Mouse (Mus musculus): ENCODE measurements around the gene Uqcrh.

Gene Uqcrh

GRCm38 (mm10) chr4:116074861-116075620, at the start of gene Uqcrh, which contains the start of gene Lrrc41:
Gene Uqcrh, minus strand, starts transcription at chr4:116075071.
Gene Lrrc41, plus strand, starts transcription at chr4:116075269.
- peak; percentile 96 for DNase-seq (ENCODE audit: extremely low spot score)

GRCm38 (mm10) chr4:116123602-116124519, 49.0 kb upstream of the Uqcrh start, which contains the start of the genes Rad54l and Pomgnt1:
Gene Rad54l, minus strand, starts transcription at chr4:116123690.
Gene Pomgnt1, plus strand, starts transcription at chr4:116123840.
- peak; percentile 91 for DNase-seq (ENCODE audit: extremely low spot score)

- DNase-seq (ENCODE audit: extremely low spot score) = no peak
Observed at GRCm38 (mm10) chr4:116122762-116123161, 47.9 kb upstream of the Uqcrh start.

- no peak for DNase-seq (ENCODE audit: extremely low spot score)
Observed at GRCm38 (mm10) chr4:116111486-116111885, 36.6 kb upstream of the Uqcrh start.

- DNase-seq (ENCODE audit: extremely low spot score) = no peak
Observed at GRCm38 (mm10) chr4:116110695-116111094, 35.8 kb upstream of the Uqcrh start.

GRCm38 (mm10) chr4:116105278-116105677, 30.4 kb upstream of the Uqcrh start:
- DNase-seq (ENCODE audit: extremely low spot score) = no peak

- no peak for DNase-seq (ENCODE audit: extremely low spot score)
Observed at GRCm38 (mm10) chr4:116100959-116101358, 26.1 kb upstream of the Uqcrh start.

GRCm38 (mm10) chr4:116097211-116097610, 22.3 kb upstream of the Uqcrh start:
- no peak for DNase-seq (ENCODE audit: extremely low spot score)

GRCm38 (mm10) chr4:116096291-116096690, 21.4 kb upstream of the Uqcrh start:
- DNase-seq (ENCODE audit: extremely low spot score) = no peak

GRCm38 (mm10) chr4:116088510-116089249, 13.8 kb upstream of the Uqcrh start:
- DNase-seq (ENCODE audit: extremely low spot score) = no peak

GRCm38 (mm10) chr4:116077240-116078095, 2.6 kb upstream of the Uqcrh start:
- DNase-seq (ENCODE audit: extremely low spot score) = no peak

- peak; percentile 55 for DNase-seq (ENCODE audit: extremely low spot score)
Observed at GRCm38 (mm10) chr4:116076369-116077231, 1.7 kb upstream of the Uqcrh start.

GRCm38 (mm10) chr4:116075631-116076368, 929 bp upstream of the Uqcrh start:
- no peak for DNase-seq (ENCODE audit: extremely low spot score)

GRCm38 (mm10) chr4:116074145-116074675, 661 bp downstream of the Uqcrh start:
- DNase-seq (ENCODE audit: extremely low spot score) = no peak

GRCm38 (mm10) chr4:116073146-116073545, 1.7 kb downstream of the Uqcrh start:
- no peak for DNase-seq (ENCODE audit: extremely low spot score)

GRCm38 (mm10) chr4:116070116-116070515, 4.8 kb downstream of the Uqcrh start:
- DNase-seq (ENCODE audit: extremely low spot score) = no peak

GRCm38 (mm10) chr4:116063855-116064254, 11.0 kb downstream of the Uqcrh start:
- no peak for DNase-seq (ENCODE audit: extremely low spot score)

GRCm38 (mm10) chr4:116059012-116059726, 15.7 kb downstream of the Uqcrh start:
- DNase-seq (ENCODE audit: extremely low spot score) = no peak
